Mouse (Mus musculus) liver, embryonic 14.5 days (tissue): ENCODE measurements around the gene Chmp3.

Experiments
- CTCF ChIP-seq: IDR thresholded peaks from 2 replicates; pipeline ENCODE4 v1.5.1; 2016; ENCODE audit warnings: antibody characterized with exemption, low read depth, control low read depth
- EP300 ChIP-seq: IDR thresholded peaks from 2 replicates; pipeline ENCODE4 v1.6.1; 2016; ENCODE audit warnings: antibody characterized with exemption, low read depth

DNA sequence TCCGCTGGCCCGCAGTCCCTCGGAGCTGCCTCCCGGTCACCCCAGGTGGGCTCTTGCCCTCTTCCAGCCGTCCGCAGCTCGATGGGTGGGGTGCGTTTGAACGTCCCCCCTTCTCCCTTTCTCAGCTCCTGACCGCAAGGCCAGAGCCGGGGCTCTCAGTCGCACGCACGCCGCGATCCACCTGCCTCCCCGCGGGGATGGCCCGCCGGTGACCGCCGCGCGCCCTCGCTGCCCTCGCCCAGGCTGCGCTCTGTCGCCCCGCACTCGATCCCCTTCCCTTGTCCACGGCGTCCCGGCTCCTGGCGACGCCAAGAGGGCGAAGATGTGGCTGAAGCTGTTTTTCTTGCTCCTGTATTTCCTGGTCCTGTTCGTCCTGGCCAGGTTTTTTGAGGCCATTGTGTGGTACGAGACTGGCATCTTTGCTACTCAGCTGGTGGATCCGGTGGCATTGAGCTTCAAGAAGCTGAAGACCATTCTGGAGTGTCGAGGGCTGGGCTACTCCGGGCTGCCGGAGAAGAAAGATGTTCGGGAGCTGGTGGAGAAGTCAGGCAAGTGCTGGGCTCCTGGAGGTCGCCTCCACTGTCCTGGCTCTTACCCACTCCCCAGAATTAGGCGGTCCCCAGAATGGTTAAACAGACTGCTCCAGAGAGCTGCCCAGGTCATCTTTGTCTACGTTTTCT is 49.1 kb upstream of the Chmp3 start:
- no peak for TF ChIP-seq CTCF
- no peak for TF ChIP-seq EP300
